Mouse (Mus musculus) splenic B cell, adult 2 months (primary cell): ENCODE results near the gene Dync1h1.
A peak's percentile ranks its signal among the peaks of the same experiment; 100 is the strongest.

ENCODE experiments used
- DNase-seq: peaks from one replicate; pipeline ENCODE4 v3.0.0-alpha.2; 2011; ENCODE audit warnings: low read depth, low spot score
- H3K27me3 ChIP-seq: 2 replicates; pipeline ENCODE4 v1.6.1; 2012; ENCODE audit warnings: mild to moderate bottlenecking, low read length, moderate library complexity, mixed read lengths; ENCODE audit not compliant: control insufficient read depth, poor library complexity, insufficient read depth, severe bottlenecking
- H3K36me3 ChIP-seq: 2 replicates; pipeline ENCODE4 v1.6.1; 2012; ENCODE audit warnings: mild to moderate bottlenecking, low read length, moderate library complexity, mixed read lengths; ENCODE audit not compliant: control insufficient read depth, poor library complexity, insufficient read depth, severe bottlenecking

The Dync1h1 gene

DNA sequence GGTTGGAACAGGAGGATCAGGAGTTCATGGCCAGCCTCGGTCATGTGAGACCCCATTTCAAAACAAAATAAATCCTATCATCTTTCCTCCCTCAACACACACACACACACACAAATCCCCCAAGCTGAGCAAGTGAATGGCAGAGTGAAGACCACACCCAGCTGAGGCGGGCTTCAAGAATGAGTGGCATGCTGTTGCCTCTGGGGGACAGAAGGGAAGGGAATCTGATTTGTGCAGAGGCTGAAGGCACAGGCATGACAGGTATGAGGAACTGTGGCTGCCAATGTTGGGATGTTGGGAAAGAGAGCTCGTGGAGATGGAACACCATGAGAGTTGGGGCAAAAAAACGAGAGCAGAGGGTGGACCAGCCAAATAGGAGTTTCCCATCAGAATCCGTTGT, 110.0 kb downstream of the Dync1h1 start:
- H3K27me3 ChIP-seq = no peaks in the 10 kb centered on the region
- H3K36me3 ChIP-seq = no peaks in the 10 kb centered on the region
- DNase-seq = no peak

DNA sequence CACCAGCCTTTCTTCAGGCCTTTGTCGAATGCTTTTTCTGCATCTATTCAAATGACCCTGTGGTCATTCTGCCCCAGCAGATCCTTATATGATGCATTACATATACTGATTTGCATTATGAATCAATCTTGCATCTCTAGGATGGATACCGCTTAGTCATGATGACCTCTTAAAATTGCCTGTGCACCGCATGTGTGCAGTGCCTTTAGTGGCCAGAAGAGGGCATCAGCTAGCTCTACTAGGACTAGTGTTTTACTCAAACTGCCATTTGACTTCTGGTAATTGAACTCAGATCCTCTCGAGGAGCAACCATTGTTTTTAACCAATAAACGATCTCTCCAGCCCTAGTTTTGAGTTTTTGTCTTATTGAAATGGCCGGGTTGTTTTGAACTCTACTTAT, 112.5 kb downstream of the Dync1h1 start:
- no peaks in the 10 kb centered on the region for H3K36me3 ChIP-seq
- DNase-seq = peak; percentile 49
- H3K27me3 ChIP-seq = no peaks in the 10 kb centered on the region

DNA sequence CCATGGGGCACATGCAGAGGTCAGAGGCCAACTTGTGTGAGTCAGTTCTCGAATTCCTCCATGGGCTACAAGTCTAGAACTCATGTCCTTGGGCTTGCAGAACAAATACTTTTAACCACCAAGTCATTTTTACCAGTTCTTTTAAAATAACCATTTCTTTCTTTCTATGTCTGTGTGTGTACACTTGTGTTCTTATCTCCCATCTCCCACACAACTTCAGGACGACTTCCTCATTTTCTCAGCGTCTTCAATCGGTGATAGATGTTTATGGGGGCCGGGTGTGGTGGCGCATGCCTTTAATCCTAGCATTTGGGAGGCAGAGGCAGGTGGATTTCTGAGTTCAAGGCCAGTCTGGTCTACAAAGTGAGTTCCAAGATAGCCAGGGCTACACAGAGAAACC, 113.0 kb downstream of the Dync1h1 start:
- Histone ChIP-seq H3K36me3 (no peaks in the 10 kb centered on the region), H3K27me3 (no peaks in the 10 kb centered on the region)
- no peak for DNase-seq

DNA sequence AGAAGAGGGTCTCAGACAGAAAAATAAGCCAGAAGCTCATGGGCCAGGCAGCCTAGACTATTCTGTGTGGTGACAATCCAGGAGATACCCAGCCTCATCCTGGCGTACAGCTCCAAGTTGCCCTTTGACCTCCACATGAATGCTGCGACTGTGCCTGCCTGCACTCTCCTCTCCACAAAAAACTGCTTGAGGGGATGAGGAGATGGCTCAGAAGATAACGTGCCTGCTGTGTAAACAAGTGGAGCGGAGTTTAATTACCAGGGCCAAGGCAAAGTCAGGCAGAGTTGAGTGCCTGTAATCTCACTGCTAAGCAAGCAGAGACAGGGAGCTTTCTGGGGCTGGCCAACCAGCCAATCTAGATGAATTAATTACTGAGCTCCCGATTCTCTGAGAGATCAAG, 114.8 kb downstream of the Dync1h1 start:
- H3K36me3 ChIP-seq = no peaks in the 10 kb centered on the region
- no peak for DNase-seq
- H3K27me3 ChIP-seq = no peaks in the 10 kb centered on the region
